Mouse (Mus musculus): ENCODE results near the gene Fgfr2. TPM values are rescaled to one million over a fixed set of nuclear protein-coding genes. Genes with fewer than 3 reads are reported as not detected.
A peak's percentile ranks its signal among the peaks of the same experiment; 100 is the strongest.

Gene Fgfr2
- polyA plus RNA-seq, 1 experiment from 2014 or later, result 110 TPM

DNA sequence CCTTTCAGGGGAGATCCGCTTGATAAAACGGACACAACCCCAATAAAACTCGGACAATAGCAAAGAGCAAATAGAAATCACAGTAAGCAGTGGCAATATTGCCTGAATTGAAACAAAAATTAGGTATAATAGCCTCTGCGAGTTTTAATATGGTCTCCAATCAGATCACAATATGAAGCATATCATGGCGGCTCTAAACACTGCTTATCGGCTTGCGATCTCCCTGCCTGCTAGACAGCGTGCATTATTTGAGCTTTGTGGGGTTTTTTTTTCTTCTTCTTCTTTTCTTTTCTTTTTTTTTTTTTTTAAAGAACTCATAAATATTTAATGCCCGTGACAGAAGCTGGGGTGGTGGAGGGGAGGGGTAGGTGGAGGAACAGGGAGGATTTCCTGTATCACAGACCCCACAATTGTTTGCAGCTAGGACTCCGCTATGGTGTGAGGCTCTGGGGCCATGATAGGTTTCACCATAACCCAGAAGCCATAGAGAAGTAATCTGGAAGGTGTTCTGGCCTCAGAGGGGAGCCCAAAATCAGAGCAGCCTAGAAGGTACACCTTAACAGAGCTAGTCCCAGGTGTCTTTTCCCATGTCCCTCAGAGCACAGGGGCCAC is 1334.4 kb downstream of the Fgfr2 start:
- H3K4me3 ChIP-seq (ENCODE audit: low read depth, low read length), result no peak overlapping the region
- H3K9me3 ChIP-seq (ENCODE audit: low read length), result no peaks in the 10 kb centered on the region
- 74% methylated on average over 10 of the region's 10 CpGs for WGBS
- no peak overlapping the region for H3K27ac ChIP-seq (ENCODE audit: low read length)
- ATAC-seq (no peak), DNase-seq (ENCODE audit: low spot score) (no peak)
- no peak overlapping the region for H3K4me2 ChIP-seq (replicated peaks; ENCODE audit: low read depth, low read length)
- H3K36me3 ChIP-seq (ENCODE audit: insufficient read depth, low read length), result no peaks in the 10 kb centered on the region
- H3K27me3 ChIP-seq (replicated peaks; ENCODE audit: insufficient read depth, low read length), result no peaks in the 10 kb centered on the region
- H3K4me1 ChIP-seq (ENCODE audit: insufficient read depth, low read depth, low read length), result no peaks in the 10 kb centered on the region
- H3K9ac ChIP-seq (replicated peaks; ENCODE audit: low read depth), result no peak overlapping the region
- TF ChIP-seq CTCF (IDR thresholded peaks at IDR 0.05) (no peak), EP300 (IDR thresholded peaks at IDR 0.05) (no peak)

DNA sequence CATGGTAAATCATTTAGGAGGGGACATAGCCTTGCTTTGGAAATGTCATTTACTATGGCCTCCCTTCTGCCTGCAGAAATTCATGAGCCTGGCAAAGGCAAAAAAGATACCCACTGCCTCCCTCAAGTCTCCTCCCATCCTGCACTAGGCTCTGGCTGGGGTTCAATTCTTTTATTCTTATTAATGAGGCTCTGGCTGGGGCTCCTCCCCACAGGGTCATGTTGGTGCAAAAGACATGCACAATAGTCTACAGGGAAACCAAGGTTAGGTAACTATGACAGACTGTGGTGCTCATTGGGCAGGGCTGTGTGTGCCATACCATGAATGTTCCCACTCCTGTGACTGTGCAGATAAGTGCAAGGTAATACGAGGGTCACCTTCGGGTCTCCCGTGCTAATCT is 1337.4 kb downstream of the Fgfr2 start:
- Histone ChIP-seq H3K4me1 (ENCODE audit: insufficient read depth, low read depth, low read length) (no peaks in the 10 kb centered on the region), H3K9me3 (ENCODE audit: low read length) (no peaks in the 10 kb centered on the region), H3K27ac (ENCODE audit: low read length) (no peak overlapping the region), H3K36me3 (ENCODE audit: insufficient read depth, low read length) (no peaks in the 10 kb centered on the region), H3K27me3 (replicated peaks; ENCODE audit: insufficient read depth, low read length) (no peaks in the 10 kb centered on the region), H3K4me2 (replicated peaks; ENCODE audit: low read depth, low read length) (no peak overlapping the region), H3K4me3 (ENCODE audit: low read depth, low read length) (no peak overlapping the region), H3K9ac (replicated peaks; ENCODE audit: low read depth) (no peak overlapping the region)
- DNase-seq (ENCODE audit: low spot score) (no peak), ATAC-seq (no peak)
- no peak for TF ChIP-seq CTCF (IDR thresholded peaks at IDR 0.05)
- TF ChIP-seq EP300 (IDR thresholded peaks at IDR 0.05), result no peak
- 93% methylated on average over 3 of the region's 3 CpGs for WGBS

DNA sequence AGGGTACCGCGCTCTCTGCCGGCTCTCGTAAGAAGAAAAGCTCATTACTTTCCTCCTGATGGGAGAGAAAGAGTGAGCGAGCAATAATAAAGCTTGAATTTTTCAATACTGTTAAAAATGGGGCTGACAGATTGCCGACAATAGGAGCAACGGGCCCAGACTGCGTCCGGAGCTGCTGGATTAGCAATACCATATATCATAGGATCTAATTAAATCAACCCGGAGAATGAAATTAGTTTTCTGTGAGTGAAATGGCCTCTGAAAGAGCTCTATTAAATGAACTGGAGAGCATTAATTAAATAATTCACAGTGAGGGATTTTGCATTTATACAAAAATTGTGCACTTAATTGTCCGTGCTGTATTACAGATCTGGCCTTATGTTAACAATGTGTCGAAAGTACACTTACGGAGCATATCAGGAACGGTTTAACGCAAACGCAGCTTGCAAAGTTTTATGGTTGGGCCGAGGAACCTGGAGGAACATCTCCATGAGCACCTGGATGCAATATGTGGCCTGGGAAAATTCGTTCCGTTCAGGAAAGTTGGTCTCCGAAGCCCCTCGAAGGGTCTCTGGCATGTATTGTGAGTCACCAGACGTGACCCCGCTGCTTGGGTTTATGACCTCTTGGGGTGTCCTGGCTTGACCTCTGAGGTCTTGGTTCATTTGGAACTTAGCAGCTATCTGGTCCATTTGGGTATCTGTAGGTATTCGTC is 1344.7 kb downstream of the Fgfr2 start:
- Histone ChIP-seq H3K27me3 (replicated peaks; ENCODE audit: insufficient read depth, low read length) (no peaks in the 10 kb centered on the region), H3K9ac (replicated peaks; ENCODE audit: low read depth) (no peak overlapping the region)
- ATAC-seq, result no peak

DNA sequence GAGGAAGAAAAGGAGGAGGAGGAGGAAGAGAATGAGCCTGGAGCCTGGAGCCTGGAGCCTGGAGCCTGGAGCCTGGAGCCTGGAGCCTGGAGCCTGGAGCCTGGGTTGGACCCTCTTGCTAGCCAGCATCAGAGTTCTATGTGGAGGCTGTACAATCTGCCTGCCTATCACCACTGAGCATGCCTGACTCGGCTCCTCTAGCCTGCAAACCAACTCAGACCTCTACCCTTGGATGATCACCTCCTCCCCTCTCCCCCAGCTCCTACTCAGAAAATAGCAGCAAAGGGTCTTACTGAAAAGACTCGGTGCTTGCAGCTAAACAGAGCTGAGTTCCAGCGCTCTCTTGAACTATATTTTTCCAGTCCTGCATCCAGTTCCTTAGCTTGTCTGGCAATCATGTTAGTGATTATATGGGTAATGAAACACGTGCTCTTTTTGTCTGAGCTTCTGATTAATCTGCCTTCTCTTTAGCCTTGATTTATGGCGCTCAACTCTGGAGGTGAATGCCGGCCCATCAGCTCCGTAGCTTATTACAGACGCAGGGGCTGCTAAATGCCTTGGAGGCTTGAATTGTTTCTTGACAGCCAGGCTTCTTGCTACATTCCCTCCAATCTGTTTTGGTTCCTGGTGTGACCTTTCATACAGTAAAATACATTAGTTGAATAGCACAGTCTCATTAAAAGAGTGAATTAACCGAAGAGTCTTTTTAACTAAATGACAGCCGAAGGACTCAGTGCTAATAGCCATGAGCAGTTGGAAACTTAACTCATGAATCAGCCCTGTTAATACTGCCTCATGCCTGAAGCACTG is 1345.5 kb downstream of the Fgfr2 start:
- Histone ChIP-seq H3K9me3 (ENCODE audit: low read length) (no peaks in the 10 kb centered on the region), H3K36me3 (ENCODE audit: insufficient read depth, low read length) (no peaks in the 10 kb centered on the region), H3K4me1 (ENCODE audit: insufficient read depth, low read depth, low read length) (0 out of 2 replicates have a peak, but pooled peaks cover 3% of the 10 kb centered on the region), H3K4me2 (replicated peaks; ENCODE audit: low read depth, low read length) (no peak overlapping the region), H3K4me3 (ENCODE audit: low read depth, low read length) (no peak overlapping the region), H3K27me3 (replicated peaks; ENCODE audit: insufficient read depth, low read length) (no peaks in the 10 kb centered on the region), H3K9ac (replicated peaks; ENCODE audit: low read depth) (no peak overlapping the region), H3K27ac (ENCODE audit: low read length) (no peak overlapping the region)
- no peak for TF ChIP-seq EP300 (IDR thresholded peaks at IDR 0.05)
- TF ChIP-seq CTCF (IDR thresholded peaks at IDR 0.05), result no peak
- ATAC-seq, result no peak
- WGBS, result 59% methylated on average over 10 of the region's 10 CpGs
- DNase-seq (ENCODE audit: low spot score), result no peak

More for the DNA sequence above, 1344.7 kb downstream of the Fgfr2 start:
- 87% methylated on average over 24 of the region's 24 CpGs for WGBS
- Histone ChIP-seq H3K9me3 (ENCODE audit: low read length) (no peaks in the 10 kb centered on the region), H3K4me2 (replicated peaks; ENCODE audit: low read depth, low read length) (no peak overlapping the region), H3K27ac (ENCODE audit: low read length) (no peak overlapping the region), H3K4me1 (ENCODE audit: insufficient read depth, low read depth, low read length) (0 out of 2 replicates have a peak, but pooled peaks cover 3% of the 10 kb centered on the region), H3K36me3 (ENCODE audit: insufficient read depth, low read length) (no peaks in the 10 kb centered on the region), H3K4me3 (ENCODE audit: low read depth, low read length) (no peak overlapping the region)
- no peak for DNase-seq (ENCODE audit: low spot score)
- no peak for TF ChIP-seq EP300 (IDR thresholded peaks at IDR 0.05)

DNA sequence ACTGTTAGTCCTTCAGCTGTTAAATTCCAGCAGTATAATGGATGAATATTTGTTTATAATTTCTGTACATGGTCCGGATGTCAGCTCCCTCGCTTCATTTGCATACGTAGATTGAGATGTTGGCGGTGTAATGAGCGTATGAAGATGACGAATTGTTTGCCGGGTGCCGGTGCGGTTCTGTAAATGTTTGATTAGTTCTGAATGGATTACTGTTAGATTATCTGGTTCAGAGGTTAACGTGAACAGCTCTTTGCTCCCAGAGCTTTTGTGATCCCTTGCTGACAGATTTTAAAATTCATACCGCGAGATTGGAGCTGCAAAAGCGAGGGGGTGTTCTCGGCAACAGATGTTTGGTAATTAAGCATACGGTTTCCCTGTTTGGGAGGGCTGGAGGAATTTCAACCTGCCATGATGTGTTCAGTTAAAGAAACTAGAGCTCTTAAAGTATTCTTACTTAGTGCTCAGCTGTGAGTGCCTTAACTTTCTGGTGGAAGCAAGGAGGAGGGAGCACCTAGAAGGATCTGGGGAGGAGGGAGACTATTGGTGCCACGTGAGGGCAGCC is 1346.9 kb downstream of the Fgfr2 start:
- Histone ChIP-seq H3K27ac (ENCODE audit: low read length) (no peak overlapping the region), H3K27me3 (replicated peaks; ENCODE audit: insufficient read depth, low read length) (no peaks in the 10 kb centered on the region), H3K4me1 (ENCODE audit: insufficient read depth, low read depth, low read length) (0 out of 2 replicates have a peak, but pooled peaks cover 3% of the 10 kb centered on the region), H3K4me2 (replicated peaks; ENCODE audit: low read depth, low read length) (no peak overlapping the region), H3K36me3 (ENCODE audit: insufficient read depth, low read length) (no peaks in the 10 kb centered on the region), H3K9ac (replicated peaks; ENCODE audit: low read depth) (no peak overlapping the region), H3K9me3 (ENCODE audit: low read length) (no peaks in the 10 kb centered on the region), H3K4me3 (ENCODE audit: low read depth, low read length) (no peak overlapping the region)
- DNase-seq (ENCODE audit: low spot score) (no peak), ATAC-seq (no peak)
- 49% methylated on average over 16 of the region's 16 CpGs for WGBS
- no peak for TF ChIP-seq CTCF (IDR thresholded peaks at IDR 0.05)

DNA sequence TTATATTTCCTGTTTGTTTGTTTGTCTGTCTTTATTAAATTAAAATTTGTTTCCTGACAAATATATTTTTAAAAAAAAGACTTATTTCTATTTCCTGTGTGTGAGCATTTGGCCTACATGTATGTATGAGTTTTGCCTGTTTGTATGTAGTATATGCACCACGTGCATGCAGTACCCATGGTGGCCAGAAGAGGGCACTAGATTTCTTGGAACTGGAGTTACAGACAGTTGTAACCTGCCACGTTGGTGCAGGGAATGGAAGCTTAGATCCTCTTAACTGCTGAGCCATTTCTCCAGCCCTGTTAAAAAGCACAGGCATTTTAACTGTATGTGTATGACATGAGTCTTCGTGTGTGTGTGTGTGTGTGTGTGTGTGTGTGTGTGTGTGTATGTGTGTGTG is 1365.2 kb downstream of the Fgfr2 start:
- Histone ChIP-seq H3K27ac (ENCODE audit: low read length) (no peak overlapping the region), H3K36me3 (ENCODE audit: insufficient read depth, low read length) (no peaks in the 10 kb centered on the region), H3K9me3 (ENCODE audit: low read length) (no peaks in the 10 kb centered on the region), H3K4me1 (ENCODE audit: insufficient read depth, low read depth, low read length) (no peaks in the 10 kb centered on the region), H3K4me2 (replicated peaks; ENCODE audit: low read depth, low read length) (no peak overlapping the region), H3K4me3 (ENCODE audit: low read depth, low read length) (no peak overlapping the region), H3K9ac (replicated peaks; ENCODE audit: low read depth) (no peak overlapping the region), H3K27me3 (replicated peaks; ENCODE audit: insufficient read depth, low read length) (no peaks in the 10 kb centered on the region)
- DNase-seq (ENCODE audit: low spot score) (no peak), ATAC-seq (no peak)
- WGBS, result 91% methylated on average over 3 of the region's 3 CpGs
- TF ChIP-seq CTCF (IDR thresholded peaks at IDR 0.05), result peak; percentile 37
- no peak for TF ChIP-seq EP300 (IDR thresholded peaks at IDR 0.05)
